Mouse (Mus musculus) liver, embryonic 15.5 days (tissue): ENCODE data around the gene Cyp4a32. TPM values are rescaled to one million over a fixed set of nuclear protein-coding genes. Genes with fewer than 3 reads are reported as not detected.
A peak's percentile ranks its signal among the peaks of the same experiment; 100 is the strongest.

Experiments
- ATAC-seq: fragments of 200-750 bp; cut with Nextera tagmentation; 2 replicates; pipeline ENCODE4 v1.8.0; 2017; ENCODE audit warnings: moderate number of reproducible peaks, mild to moderate bottlenecking, moderate library complexity; ENCODE audit not compliant: insufficient read depth
- H3K27ac ChIP-seq: fragments of 300-500 bp; sonication (generic); replicated peaks from 2 replicates; pipeline ENCODE4 v1.5.1; 2015; ENCODE audit warnings: mild to moderate bottlenecking, inconsistent platforms
- H3K27me3 ChIP-seq: fragments of 300-500 bp; sonication (generic); 2 replicates; pipeline ENCODE4 v1.6.1; 2015; ENCODE audit warnings: mild to moderate bottlenecking, inconsistent platforms
- H3K36me3 ChIP-seq: fragments of 300-500 bp; sonication (generic); replicated peaks from 2 replicates; pipeline ENCODE4 v1.6.1; 2015; ENCODE audit warnings: moderate library complexity, mild to moderate bottlenecking, inconsistent platforms
- H3K4me1 ChIP-seq: fragments of 300-500 bp; sonication (generic); replicated peaks from 2 replicates; pipeline ENCODE4 v1.6.1; 2015; ENCODE audit warnings: inconsistent platforms
- H3K4me2 ChIP-seq: fragments of 300-500 bp; sonication (generic); 2 replicates; pipeline ENCODE4 v1.6.1; 2015; ENCODE audit warnings: moderate library complexity, mild to moderate bottlenecking, inconsistent platforms
- H3K4me3 ChIP-seq: fragments of 300-500 bp; sonication (generic); replicated peaks from 2 replicates; pipeline ENCODE4 v1.5.1; 2015; ENCODE audit warnings: mild to moderate bottlenecking, inconsistent platforms
- H3K9ac ChIP-seq: fragments of 300-500 bp; sonication (generic); 2 replicates; pipeline ENCODE4 v1.6.1; 2015; ENCODE audit warnings: moderate library complexity, mild to moderate bottlenecking, inconsistent platforms
- H3K9me3 ChIP-seq: fragments of 300-500 bp; sonication (generic); replicated peaks from 2 replicates; pipeline ENCODE4 v1.6.1; 2016; ENCODE audit warnings: inconsistent platforms
- WGBS: fragments of 180-500 bp; shearing (Covaris S2); methylation state at CpG from one replicate; pipeline ENCODE4 v1.1.7; 2015; ENCODE audit warnings: mixed read lengths; ENCODE audit not compliant: insufficient replicate concordance; 5-methylcytosine and 5-hydroxymethylcytosine counted together
- polyA plus RNA-seq: library from polyadenylated mRNA; unstranded; fragments of >200 nt; fragmentation: Nextera tagmentation; extraction: Ambion mirVana; gene quantifications from 2 replicates; pipeline ENCODE4 v1.2.1, GENCODE M21; 2015

The Cyp4a32 gene
- polyA plus RNA-seq, 1 experiment from 2014 or later = not detected

GRCm38 (mm10) chr4:115657104-115657866 is 56.5 kb downstream of the Cyp4a32 start:
- Histone ChIP-seq H3K4me1 (peaks cover 4% of the 10 kb centered on the region), H3K4me3 (peak overlapping the region; percentile 45), H3K4me2 (peak overlapping the region; percentile 70), H3K36me3 (no peaks in the 10 kb centered on the region), H3K9me3 (no peaks in the 10 kb centered on the region), H3K27me3 (peaks cover 4% of the 10 kb centered on the region; the same call in 1 of the 2 replicates), H3K27ac (no peak overlapping the region), H3K9ac (no peak overlapping the region)
- under 1% methylated on average over 34 of the region's 34 CpGs for WGBS
- ATAC-seq = no peak

- Histone ChIP-seq H3K4me2 (no peak overlapping the region), H3K27ac (no peak overlapping the region), H3K27me3 (peaks cover 4% of the 10 kb centered on the region; the same call in 1 of the 2 replicates), H3K4me3 (no peak overlapping the region), H3K9ac (no peak overlapping the region), H3K36me3 (no peaks in the 10 kb centered on the region), H3K4me1 (peaks cover 4% of the 10 kb centered on the region), H3K9me3 (no peaks in the 10 kb centered on the region)
- ATAC-seq = no peak
These were observed 57.1 kb downstream of the Cyp4a32 start for GRCm38 (mm10) chr4:115657867-115658249.

GRCm38 (mm10) chr4:115659190-115659589 is 58.4 kb downstream of the Cyp4a32 start:
- H3K4me2 ChIP-seq = no peak overlapping the region
- peaks cover 4% of the 10 kb centered on the region for H3K4me1 ChIP-seq
- no peak overlapping the region for H3K4me3 ChIP-seq
- no peak overlapping the region for H3K9ac ChIP-seq
- no peaks in the 10 kb centered on the region for H3K36me3 ChIP-seq
- no peaks in the 10 kb centered on the region for H3K9me3 ChIP-seq
- no peak overlapping the region for H3K27ac ChIP-seq
- no peak for ATAC-seq
- peaks cover 4% of the 10 kb centered on the region; the same call in 1 of the 2 replicates for H3K27me3 ChIP-seq

Other genes with a start within 250 kb of the Cyp4a32 start
- not detected in 2 replicates for gene Cyp4a12b, start 189.3 kb upstream of the Cyp4a32 start, polyA plus RNA-seq
- not detected in 2 replicates for gene Cyp4a30b, start 148.4 kb upstream of the Cyp4a32 start, polyA plus RNA-seq
- not detected in 2 replicates for gene Cyp4a14, start 104.8 kb upstream of the Cyp4a32 start, polyA plus RNA-seq
- gene Cyp4a10, start 82.7 kb upstream of the Cyp4a32 start, polyA plus RNA-seq = not detected in 2 replicates
- 0.32 and 1.1 TPM in 2 replicates for gene Cyp4a31, start 37.3 kb upstream of the Cyp4a32 start, polyA plus RNA-seq
- gene Cyp4b1, start 46.8 kb downstream of the Cyp4a32 start, polyA plus RNA-seq = 3.7 and 3.8 TPM in 2 replicates
- gene Efcab14, start 136.8 kb downstream of the Cyp4a32 start, polyA plus RNA-seq = 10.3 and 10.7 TPM in 2 replicates
- gene Tex38, start 180.0 kb downstream of the Cyp4a32 start, polyA plus RNA-seq = not detected in 2 replicates
- gene Atpaf1, start 183.8 kb downstream of the Cyp4a32 start, polyA plus RNA-seq = 15.7 and 16.4 TPM in 2 replicates
- gene Mob3c, start 227.1 kb downstream of the Cyp4a32 start, polyA plus RNA-seq = 8.0 and 8.2 TPM in 2 replicates
- gene Mknk1, start 238.2 kb downstream of the Cyp4a32 start, polyA plus RNA-seq = 30.0 and 33.1 TPM in 2 replicates